Mouse (Mus musculus): ENCODE results near the gene Cnpy3.

- TF ChIP-seq POLR2A (IDR thresholded peaks at IDR 0.05; ENCODE audit: low read depth, low read length) = no peak
- no peak for TF ChIP-seq CTCF (IDR thresholded peaks at IDR 0.05; ENCODE audit: borderline replicate concordance, insufficient read depth, low read length)
Observed at GRCm38 (mm10) chr17:46775070-46775469, 23.1 kb upstream of the Cnpy3 start.

All from embryonic fibroblast, embryonic 13.5 days (primary cell).